Comparison of ENCODE assay signal across 15 mouse cellular contexts in genomic region chr15:86337726-86338125, GRCm38 (mm10).
A peak's percentile ranks its signal among the peaks of the same experiment; 100 is the strongest.
DNase-seq lines count a peak whose midpoint lies in the region; ATAC-seq and TF ChIP-seq lines count a peak whose summit lies in the region.
"Had no signal": no experiment of that assay in that cellular context is flagged by ENCODE, and none has a peak within 500 bp of the region (broad histone marks: within the 10 kb centered on the region; RNA-seq: fewer than 3 reads in every experiment).

No protein-coding gene starts in this region.

- H3K9me3 ChIP-seq in kidney, postnatal 0 days (replicated peaks; ENCODE audit: low read length): no peaks in the 10 kb centered on the region
- H3K9me3 ChIP-seq: liver, embryonic 12.5 days had no signal

- no peaks in the 10 kb centered on the region for H3K27me3 ChIP-seq in kidney, postnatal 0 days (ENCODE audit: insufficient read depth, low read length)
- H3K27me3 ChIP-seq: liver, embryonic 12.5 days; Patski had no signal

- DNase-seq in kidney, postnatal 0 days (ENCODE audit: low spot score): no peak
- no peak for DNase-seq in kidney, adult 18-20 months
- peak; percentile 21 for DNase-seq in CD4-positive helper T cell, adult 2 months (ENCODE audit: low read depth, low spot score)
- DNase-seq in ES-CJ7 (ENCODE audit: low read depth, low spot score): peak; percentile 3
- peak; percentile 55 to 71 for DNase-seq in thymus, adult 18-20 months
- DNase-seq in frontal cortex, postnatal 36 days (ENCODE audit: low spot score in 2 of 2): no peak
- DNase-seq: cerebellum, adult 11-12 months; heart, adult 11 months; kidney, postnatal 25 days; right cerebral cortex, postnatal 14 days had no signal

- WGBS in kidney, postnatal 0 days: 66% methylated on average over 10 of the region's 10 CpGs

- H3K4me2 ChIP-seq in kidney, postnatal 0 days (ENCODE audit: low read length): no peak overlapping the region
- H3K4me2 ChIP-seq: hindbrain, embryonic 14.5 days; liver, embryonic 12.5 days had no signal

- no peak overlapping the region for H3K9ac ChIP-seq in kidney, postnatal 0 days (ENCODE audit: low read depth, low read length)
- H3K9ac ChIP-seq: hindbrain, embryonic 14.5 days; liver, embryonic 12.5 days had no signal

- no peaks in the 10 kb centered on the region for H3K4me1 ChIP-seq in kidney, postnatal 0 days (replicated peaks; ENCODE audit: insufficient read depth, low read length)
- H3K4me1 ChIP-seq: liver, embryonic 12.5 days had no signal

- no peak overlapping the region for H3K27ac ChIP-seq in kidney, postnatal 0 days
- H3K27ac ChIP-seq: hindbrain, embryonic 14.5 days; liver, embryonic 12.5 days had no signal

- peak; percentile 31; the same call in 1 of the 2 replicates for TF ChIP-seq CTCF in kidney, postnatal 0 days (IDR thresholded peaks at IDR 0.05; ENCODE audit: low read depth)

- no peaks in the 10 kb centered on the region for H3K36me3 ChIP-seq in kidney, postnatal 0 days (ENCODE audit: insufficient read depth, low read length)
- H3K36me3 ChIP-seq: liver, embryonic 12.5 days had no signal

- no peak overlapping the region for H3K4me3 ChIP-seq in kidney, postnatal 0 days (replicated peaks; ENCODE audit: low read depth, low read length)
- H3K4me3 ChIP-seq: liver, embryonic 12.5 days; myocyte had no signal

- no peak for ATAC-seq in kidney, postnatal 0 days (replicated peaks; ENCODE audit: low FRiP score, low read depth)
- no peak for ATAC-seq in monocyte, adult 5-6 weeks (replicated peaks; ENCODE audit: insufficient number of reproducible peaks, low FRiP score, low TSS enrichment, poor library complexity, severe bottlenecking)
- ATAC-seq: liver, embryonic 12.5 days; Patski had no signal

Comparison
In these comparisons a context has a peak if more than half of its experiments do, and no peak if none do; other contexts are left out.
1. DNase-seq: peak in CD4-positive helper T cell, adult 2 months (single experiment), ES-CJ7 (single experiment) and thymus, adult 18-20 months (2 of 2); none in kidney, postnatal 0 days (single experiment), kidney, adult 18-20 months (single experiment) and frontal cortex, postnatal 36 days (0 of 2).